Mouse (Mus musculus) adrenal gland, postnatal 4 days (tissue): ENCODE results near the gene Gphn. TPM values are rescaled to one million over a fixed set of nuclear protein-coding genes. Genes with fewer than 3 reads are reported as not detected.

Experiments
- DNase-seq, 2 experiments: peaks; one replicate each; pipeline ENCODE4 v3.0.0; 2021 to 2022; ENCODE audit warnings: low spot score in 2 of 2, mixed read lengths in 2 of 2
- long read RNA-seq, 2 experiments: library from polyadenylated mRNA; stranded (forward); transcript quantifications; one replicate each; pipeline ENCODE4 v2.0.0; 2021
- total RNA-seq, 2 experiments: library from RNA; stranded (reverse); gene quantifications; 2 replicates each; pipeline ENCODE4 v1.2.3; 2021

Gphn gene
- total RNA-seq, result 10 to 100 TPM; 25.7 to 26.7 TPM
- long read RNA-seq, experiment 1, transcript Gphn-202 (23 exons, 3,300 nt), result major isoform, 11 of 15 reads
- long read RNA-seq, experiment 1, partial matches to known transcripts, result 0 of 15 reads
- long read RNA-seq, experiment 1, other reads (novel, unspliced or antisense), result 4 of 15 reads
- long read RNA-seq, experiment 2, transcript Gphn-202 (23 exons, 3,300 nt), result major isoform, 30 of 46 reads
- long read RNA-seq, experiment 2, partial matches to known transcripts, result 7 of 46 reads
- long read RNA-seq, experiment 2, other reads (novel, unspliced or antisense), result 9 of 46 reads

- peak; percentile 75 to 77 for DNase-seq
Observed at GRCm38 (mm10) chr12:78225707-78226518, at the start of gene Gphn. Gene Gphn, plus strand, starts transcription at chr12:78226379.

DNA sequence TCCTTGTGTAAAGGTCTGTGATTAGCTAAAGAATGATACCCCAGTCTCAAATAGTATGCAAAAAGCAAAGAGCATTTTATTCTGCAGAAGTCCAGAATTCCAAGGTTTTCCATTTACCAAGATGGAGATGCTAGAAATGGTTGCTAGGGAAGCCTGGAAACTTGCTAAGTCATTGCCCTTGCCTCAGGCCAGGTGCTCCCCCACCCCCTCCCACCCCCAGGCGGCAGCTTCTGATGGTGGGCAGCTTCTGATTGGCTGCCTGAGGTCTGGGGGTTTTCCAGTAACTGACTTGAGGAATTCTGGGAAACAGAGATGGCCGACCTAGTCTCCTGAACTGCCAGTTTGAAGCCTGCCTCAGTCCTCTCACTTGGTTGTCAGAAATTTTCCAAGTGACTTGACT, 44.7 kb upstream of the Gphn start:
- DNase-seq, result no peak

DNA sequence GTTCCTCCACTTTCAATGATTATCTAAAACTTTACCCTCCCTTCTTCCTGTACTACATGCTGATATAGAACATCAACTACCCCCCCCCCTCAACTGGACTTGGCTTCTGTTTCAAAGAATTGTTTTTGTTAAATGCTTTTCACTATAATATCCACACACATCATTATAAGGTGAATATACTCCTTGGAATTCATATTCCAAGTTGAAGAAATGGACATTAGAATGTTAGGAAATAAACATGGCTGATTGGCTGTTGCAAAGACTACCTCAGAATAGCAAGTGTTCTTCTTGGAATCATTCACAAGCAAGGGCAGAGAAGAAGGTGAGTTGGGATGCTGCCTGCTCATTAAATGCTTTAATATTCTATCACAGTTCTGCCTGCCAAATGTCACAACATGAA, 32.2 kb upstream of the Gphn start, which contains the start of gene Gm6657:
Gene Gm6657 (plus strand): TSS at position 301 of the 400 bp plus-strand sequence.
- no peak for DNase-seq

GRCm38 (mm10) chr12:78195368-78195767, 30.8 kb upstream of the Gphn start:
- no peak for DNase-seq

- DNase-seq, result no peak
Observed at GRCm38 (mm10) chr12:78203646-78204045, 22.5 kb upstream of the Gphn start.

- DNase-seq, result peak in 1 of 2 experiments; percentile 10
Observed at GRCm38 (mm10) chr12:78205915-78206570, 20.1 kb upstream of the Gphn start.

GRCm38 (mm10) chr12:78206571-78206960, 19.6 kb upstream of the Gphn start:
- DNase-seq, result no peak

- no peak for DNase-seq
Observed at GRCm38 (mm10) chr12:78209856-78210255, 16.3 kb upstream of the Gphn start.

DNA sequence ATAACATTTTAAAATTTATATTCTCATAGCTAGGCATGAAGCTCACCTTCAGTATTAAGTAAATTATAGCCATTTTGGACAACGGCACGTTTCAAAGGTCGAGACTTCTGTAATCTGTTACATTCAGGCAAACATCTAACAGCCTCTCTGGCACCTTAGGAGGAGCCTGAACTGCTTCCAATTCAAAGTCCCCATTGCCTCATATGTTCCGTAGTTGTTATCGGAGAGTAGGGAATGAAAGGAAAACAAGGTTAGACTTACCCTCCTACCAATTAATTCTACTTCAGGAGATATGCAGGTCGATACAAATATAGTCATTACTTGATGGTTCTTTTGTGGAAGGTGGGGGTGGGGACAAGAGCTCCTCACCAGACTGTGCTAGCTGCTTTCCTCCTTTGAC, 10.7 kb upstream of the Gphn start:
- no peak for DNase-seq

GRCm38 (mm10) chr12:78219191-78219825, 6.9 kb upstream of the Gphn start:
- DNase-seq, result no peak

DNA sequence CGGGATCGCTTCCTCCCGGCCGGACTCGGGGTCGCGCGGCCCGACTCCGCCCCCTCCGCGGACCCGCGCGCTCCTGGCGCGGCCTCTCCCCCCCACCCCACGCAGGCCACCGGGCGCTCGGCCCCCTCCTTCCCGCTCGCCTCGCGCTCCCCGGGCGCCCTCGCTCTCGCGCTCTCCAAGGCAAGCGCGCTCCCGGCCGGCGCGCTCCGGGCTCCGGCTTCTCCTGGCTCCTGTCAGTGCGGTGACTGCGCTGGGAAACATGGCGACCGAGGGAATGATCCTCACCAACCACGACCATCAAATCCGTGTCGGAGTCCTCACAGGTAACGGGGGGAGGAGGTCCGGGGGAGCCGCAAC, 318 bp downstream of the Gphn start:
- DNase-seq, result no peak

DNA sequence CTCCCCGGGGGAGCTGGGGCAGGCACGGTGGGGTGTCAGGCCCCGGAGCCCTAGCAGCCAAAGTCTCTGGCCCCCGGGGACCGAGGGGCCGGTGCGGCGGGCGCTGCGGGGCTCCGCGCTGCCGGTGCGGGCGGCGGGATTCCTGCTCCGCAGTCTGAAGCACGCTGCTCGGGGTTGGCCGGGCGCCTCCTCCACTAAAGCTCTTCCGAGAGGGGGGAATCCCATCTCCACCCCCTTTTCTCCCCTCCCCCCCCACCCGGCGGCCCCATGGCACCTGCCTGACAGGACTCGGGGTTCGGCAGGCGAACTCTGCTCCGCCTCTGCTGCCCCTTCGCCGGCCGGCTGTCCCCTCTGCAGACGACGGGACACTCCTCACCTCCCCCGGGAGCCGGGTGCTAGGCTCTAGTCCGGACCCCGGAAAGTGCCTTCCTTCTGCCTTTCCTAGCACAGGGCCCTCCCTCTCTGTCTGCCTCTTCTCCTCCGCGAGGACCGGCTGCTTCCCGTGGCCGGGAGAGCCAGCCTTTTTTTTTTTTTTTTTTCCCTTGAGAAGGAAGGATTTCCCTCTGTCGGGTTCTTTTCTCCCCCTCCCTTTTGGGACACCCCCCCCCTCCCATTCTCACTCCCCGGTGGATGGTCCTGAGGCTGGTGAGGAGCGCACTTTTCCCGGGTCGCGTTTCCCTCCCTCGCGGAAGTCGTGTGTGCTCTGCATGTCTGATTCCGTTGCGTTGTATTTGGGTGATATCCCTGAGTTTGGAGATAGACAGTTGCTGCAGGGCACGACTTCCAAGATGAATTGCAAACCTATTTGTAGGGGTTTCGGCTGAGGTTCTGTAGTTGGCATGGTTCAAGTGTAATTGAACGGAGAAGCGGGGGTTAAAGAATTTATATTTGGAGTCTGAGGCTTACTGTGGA, 1.1 kb downstream of the Gphn start:
- peak; percentile 9 to 11 for DNase-seq

GRCm38 (mm10) chr12:78228139-78228538, 2.0 kb downstream of the Gphn start:
- no peak for DNase-seq

GRCm38 (mm10) chr12:78232560-78232959, 6.4 kb downstream of the Gphn start:
- DNase-seq, result no peak

DNA sequence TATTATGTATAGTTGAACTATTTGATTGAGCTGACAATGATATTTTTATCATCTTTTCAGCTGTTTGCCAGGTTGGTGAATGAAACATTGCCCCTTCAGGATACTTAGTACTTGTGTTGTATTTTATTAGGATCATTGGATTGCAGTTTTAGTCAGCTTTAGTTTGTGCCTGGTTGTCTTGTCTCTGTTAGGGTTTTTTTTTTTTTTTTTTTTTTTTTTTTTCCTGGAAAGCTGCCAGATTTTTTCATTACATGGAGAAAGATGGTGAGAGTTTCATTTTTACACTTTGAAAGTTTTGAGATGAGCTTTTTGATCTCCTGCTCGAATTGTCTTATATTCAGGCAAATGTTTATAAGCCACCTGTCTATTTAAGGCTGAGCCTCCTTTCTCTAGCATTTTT, 22.2 kb downstream of the Gphn start:
- DNase-seq, result no peak

- DNase-seq, result no peak
Observed at GRCm38 (mm10) chr12:78249151-78249550, 23.0 kb downstream of the Gphn start.

GRCm38 (mm10) chr12:78277386-78277785, 51.2 kb downstream of the Gphn start:
- no peak for DNase-seq

DNA sequence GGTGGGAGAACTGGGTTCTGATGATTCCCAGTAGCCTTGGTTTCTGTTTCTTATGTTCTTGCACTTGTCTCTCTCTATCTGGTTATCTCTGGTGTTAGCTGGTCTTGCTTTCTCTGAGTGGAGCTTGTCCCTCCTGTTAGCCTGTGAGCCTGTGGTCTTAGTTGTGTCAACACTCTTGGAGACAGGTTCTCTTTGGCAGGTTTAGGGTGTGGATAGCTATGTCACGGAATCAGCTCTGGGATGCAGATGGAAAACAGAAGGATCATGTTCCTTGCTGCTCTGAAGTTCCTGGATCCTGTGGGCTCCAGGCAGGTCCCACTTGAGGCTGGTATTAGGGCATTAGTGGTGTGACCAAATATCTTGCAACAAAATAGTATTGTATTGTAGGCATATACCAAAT, 64.2 kb downstream of the Gphn start:
- no peak for DNase-seq

- DNase-seq, result no peak
Observed at GRCm38 (mm10) chr12:78298824-78299398, 72.7 kb downstream of the Gphn start.

- DNase-seq, result no peak
Observed at GRCm38 (mm10) chr12:78315106-78315505, 88.9 kb downstream of the Gphn start.
